Mouse (Mus musculus) bone marrow, adult 2 months (tissue): ENCODE data around the gene Rtel1. TPM values are rescaled to one million over a fixed set of nuclear protein-coding genes. Genes with fewer than 3 reads are reported as not detected.

Source experiments
- H3K27ac ChIP-seq: fragments of 200-500 bp; 2 replicates; pipeline ENCODE4 v1.5.1; 2012; ENCODE audit warnings: low read depth, mild to moderate bottlenecking, control low read depth, inconsistent platforms, low read length; ENCODE audit not compliant: control insufficient read depth, poor library complexity, insufficient read depth
- H3K4me1 ChIP-seq: fragments of 200-500 bp; 2 replicates; pipeline ENCODE4 v1.6.1; 2011; ENCODE audit warnings: low read length; ENCODE audit not compliant: control insufficient read depth, insufficient read depth
- H3K4me3 ChIP-seq: fragments of 200-500 bp; replicated peaks from 2 replicates; pipeline ENCODE3; 2011; ENCODE audit warnings: mild to moderate bottlenecking, low read depth, low read length, control low read depth; ENCODE audit not compliant: control insufficient read depth
- CTCF ChIP-seq: fragments of 200-500 bp; IDR thresholded peaks from 2 replicates; pipeline ENCODE4 v1.5.1; 2011; ENCODE audit warnings: low read length, control low read depth; ENCODE audit not compliant: control insufficient read depth, insufficient read depth
- POLR2A ChIP-seq: fragments of 200-500 bp; IDR thresholded peaks from 2 replicates; pipeline ENCODE4 v1.6.1; 2011; ENCODE audit warnings: low read depth, mild to moderate bottlenecking, control low read depth, low read length, borderline replicate concordance; ENCODE audit not compliant: control insufficient read depth
- WGBS: fragments of 180-500 bp; shearing (Covaris S2); methylation state at CpG from one replicate; pipeline ENCODE4 v1.1.7; 2018; 5-methylcytosine and 5-hydroxymethylcytosine counted together
- polyA plus RNA-seq: library from polyadenylated mRNA; stranded (reverse); fragments of >200 nt; gene quantifications from 2 replicates; pipeline ENCODE4 v1.2.4, GENCODE M21; 2011; ENCODE audit warnings: low replicate concordance; ENCODE audit not compliant: missing spikeins, insufficient read depth, insufficient read length

Gene Rtel1
- polyA plus RNA-seq, 1 experiment = 86.6 TPM

DNA sequence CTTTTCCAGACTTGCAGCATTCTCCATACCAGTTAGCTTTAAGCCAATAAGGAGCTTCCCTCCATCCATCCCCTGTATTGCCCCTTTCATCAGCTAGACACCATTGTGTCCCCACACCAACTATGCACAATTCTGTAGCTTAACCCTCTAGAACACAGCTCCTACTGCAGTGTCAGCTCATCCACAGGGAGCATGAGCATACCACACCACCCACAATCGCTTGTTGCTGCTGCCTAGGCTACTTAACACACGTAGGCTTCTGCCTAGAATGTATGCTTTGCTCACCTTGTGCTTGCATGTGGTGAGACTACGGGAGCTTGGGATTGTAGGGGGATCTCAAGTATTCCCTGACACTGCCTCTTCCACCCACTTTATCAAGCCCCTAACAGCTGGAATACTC lies 37.2 kb downstream of the Rtel1 start:
- Histone ChIP-seq H3K27ac (no peak overlapping the region), H3K4me3 (no peak overlapping the region), H3K4me1 (no peaks in the 10 kb centered on the region)
- TF ChIP-seq CTCF = no peak
- no peak for TF ChIP-seq POLR2A
- WGBS = 87% methylated on average over 3 of the region's 3 CpGs

DNA sequence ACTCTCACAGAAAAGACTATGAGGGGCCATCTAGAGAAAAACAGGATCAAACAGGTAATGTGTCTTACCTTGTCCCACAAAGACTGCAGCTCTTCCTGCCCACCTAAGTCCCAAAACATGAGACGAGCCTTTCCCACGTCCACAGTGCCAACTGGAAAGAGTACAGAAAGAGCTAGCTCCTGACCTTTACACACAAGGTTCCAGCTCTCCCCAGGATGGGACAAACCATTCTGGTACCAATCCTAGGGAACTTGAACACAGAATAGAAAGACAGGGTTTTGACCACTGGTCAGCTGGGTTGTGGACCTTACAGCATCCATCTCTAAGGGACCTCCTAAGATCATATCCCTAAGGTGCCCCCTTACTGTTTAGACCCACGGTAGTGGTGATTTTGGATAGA lies 44.4 kb downstream of the Rtel1 start:
- WGBS = 79% methylated on average over 3 of the region's 3 CpGs
- Histone ChIP-seq H3K4me3 (no peak overlapping the region), H3K27ac (no peak overlapping the region), H3K4me1 (no peaks in the 10 kb centered on the region; the same call in 1 of the 2 replicates)
- no peak for TF ChIP-seq POLR2A

DNA sequence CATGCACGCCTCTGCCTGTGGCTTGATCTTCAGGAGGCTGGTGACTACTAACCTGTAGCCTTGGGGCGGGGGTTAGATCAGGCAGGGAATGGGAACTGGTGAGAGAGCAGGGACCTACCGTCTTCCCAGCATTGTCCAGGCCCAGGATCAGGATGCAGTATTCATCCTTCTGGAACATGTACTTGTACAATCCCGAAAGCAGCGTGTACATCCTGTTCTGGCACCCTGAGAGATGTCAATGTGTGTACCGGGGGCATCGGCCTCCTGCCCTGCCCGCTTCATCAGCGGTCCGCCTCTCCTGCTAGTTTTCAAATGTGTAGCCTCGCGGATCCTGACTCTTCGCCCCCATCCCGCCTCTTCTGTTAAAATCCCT lies 44.9 kb downstream of the Rtel1 start:
- WGBS = 7% methylated on average over 14 of the region's 14 CpGs
- H3K27ac ChIP-seq = peak overlapping the region; percentile 89; the same call in 1 of the 2 replicates
- no peaks in the 10 kb centered on the region; the same call in 1 of the 2 replicates for H3K4me1 ChIP-seq
- peak overlapping the region; percentile 90 for H3K4me3 ChIP-seq
- TF ChIP-seq CTCF = no peak
- no peak for TF ChIP-seq POLR2A

DNA sequence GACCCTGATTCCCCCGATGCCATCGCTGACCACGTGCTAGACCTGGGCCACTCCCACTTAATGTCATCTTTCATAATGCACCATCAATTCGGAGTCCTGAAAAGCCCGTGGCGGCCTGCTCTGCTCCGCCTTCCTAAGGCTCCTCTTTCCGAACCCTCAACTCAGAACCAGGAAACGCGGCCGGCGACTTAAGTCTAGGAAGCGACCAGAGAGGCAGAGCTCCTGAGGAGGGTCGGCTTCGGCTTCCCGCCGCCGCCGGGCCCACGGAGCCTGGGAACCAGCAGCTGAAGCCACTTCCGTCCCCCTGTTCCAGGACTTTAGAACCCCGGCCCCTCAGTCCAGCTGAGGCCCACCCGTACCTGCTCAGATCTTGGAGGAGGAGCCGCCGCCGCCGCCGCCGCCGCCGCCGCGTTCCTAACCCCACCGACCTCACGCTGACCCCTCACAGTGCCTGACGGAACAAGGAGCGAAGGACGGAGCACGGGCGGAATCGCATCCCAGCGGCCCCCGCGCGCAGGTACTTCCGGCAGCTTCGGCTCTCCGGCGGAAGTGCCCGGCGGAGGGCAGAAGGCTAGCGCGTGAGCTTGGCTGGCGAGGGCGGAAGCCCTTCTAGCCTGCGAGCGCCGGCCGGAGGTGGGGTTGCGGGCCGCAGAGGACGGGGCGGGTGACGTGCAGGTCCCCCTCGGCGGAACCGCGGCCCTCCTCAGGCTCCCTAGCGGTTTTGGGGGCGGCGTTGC lies 45.5 kb downstream of the Rtel1 start, which contains the start of the genes Zgpat and Arfrp1:
Gene Zgpat, plus strand, starts transcription at position 69 of the 737 bp plus-strand sequence.
Gene Arfrp1, minus strand, starts transcription at position 545 of the 737 bp plus-strand sequence.
- Histone ChIP-seq H3K4me3 (peak within 1 kb of the TSS; percentile 90), H3K27ac (peak within 1 kb of the TSS; percentile 89), H3K4me1 (no peaks in the 10 kb centered on the region; the same call in 1 of the 2 replicates)
- under 1% methylated on average over 71 of the region's 71 CpGs for WGBS
- no peak for TF ChIP-seq CTCF
- TF ChIP-seq POLR2A = peak; percentile 65; the same call in 1 of the 2 replicates

DNA sequence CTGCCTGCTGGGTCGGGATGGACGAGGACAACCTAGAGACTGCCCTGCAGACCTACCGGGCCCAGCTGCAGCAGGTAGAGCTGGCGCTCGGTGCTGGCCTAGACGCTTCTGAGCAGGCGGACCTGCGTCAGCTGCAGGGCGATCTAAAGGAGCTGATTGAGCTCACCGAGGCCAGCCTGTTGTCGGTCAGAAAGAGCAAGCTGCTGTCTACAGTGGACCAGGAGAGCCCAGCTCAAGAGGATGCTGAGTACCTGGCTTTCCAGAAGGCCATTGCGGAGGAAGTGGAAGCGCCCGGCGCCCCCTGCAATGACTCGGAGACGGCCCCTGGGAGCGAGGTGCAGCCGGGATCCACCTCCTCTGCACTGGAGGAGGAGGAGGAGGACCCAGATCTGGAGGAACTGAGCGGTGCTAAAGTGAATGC lies 46.1 kb downstream of the Rtel1 start:
- Histone ChIP-seq H3K4me3 (peak overlapping the region; percentile 90), H3K4me1 (no peaks in the 10 kb centered on the region; the same call in 1 of the 2 replicates), H3K27ac (peak overlapping the region; percentile 89)
- TF ChIP-seq POLR2A = no peak
- TF ChIP-seq CTCF = no peak; the same call in 1 of the 2 replicates
- under 1% methylated on average over 20 of the region's 20 CpGs for WGBS

DNA sequence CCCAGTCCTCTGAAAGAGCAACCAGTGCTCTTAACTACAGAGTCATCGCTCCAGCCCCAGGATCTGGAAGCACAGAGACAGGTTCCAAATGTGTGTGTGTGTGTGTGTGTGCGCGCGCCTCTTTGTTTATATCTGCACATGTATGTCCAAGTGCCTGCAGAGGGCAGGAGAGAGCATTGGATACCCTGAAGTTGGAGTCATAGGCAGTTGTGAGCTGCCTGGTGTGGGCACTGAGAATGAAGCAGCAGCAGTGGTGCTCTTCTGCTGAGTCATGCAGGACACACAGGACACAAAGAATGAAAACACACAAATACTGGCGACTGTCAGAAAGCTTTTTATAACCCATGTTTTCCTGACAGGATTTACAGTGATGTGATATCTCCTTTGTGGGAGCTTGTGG lies 50.5 kb downstream of the Rtel1 start:
- no peak overlapping the region for H3K4me3 ChIP-seq
- no peak overlapping the region for H3K27ac ChIP-seq
- TF ChIP-seq POLR2A (no peak), CTCF (no peak)
- WGBS = 87% methylated on average over 5 of the region's 5 CpGs
- H3K4me1 ChIP-seq = no peaks in the 10 kb centered on the region; the same call in 1 of the 2 replicates

DNA sequence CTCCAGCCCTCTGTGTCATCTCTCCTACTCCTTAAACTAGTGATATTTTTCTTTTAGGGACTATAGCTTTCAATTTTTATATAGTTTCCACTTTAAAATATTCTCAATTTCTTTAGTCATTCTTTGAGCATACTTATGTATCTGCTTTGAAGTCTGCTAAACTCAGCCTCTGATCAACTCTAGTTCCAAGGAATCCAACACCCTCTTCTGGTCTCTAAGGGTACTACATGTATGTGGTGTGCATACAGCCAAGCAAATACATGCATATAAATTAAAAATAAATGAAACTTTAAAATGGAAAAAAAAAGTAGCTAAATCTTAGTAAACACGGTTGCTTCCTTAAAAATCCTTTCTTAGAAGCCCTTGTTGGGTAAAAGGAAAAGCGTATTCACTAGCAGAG lies 56.2 kb downstream of the Rtel1 start:
- TF ChIP-seq POLR2A (no peak), CTCF (no peak)
- Histone ChIP-seq H3K4me3 (no peak overlapping the region), H3K4me1 (no peaks in the 10 kb centered on the region; the same call in 1 of the 2 replicates), H3K27ac (no peak overlapping the region)
- WGBS = 79% methylated on average over 2 of the region's 2 CpGs

DNA sequence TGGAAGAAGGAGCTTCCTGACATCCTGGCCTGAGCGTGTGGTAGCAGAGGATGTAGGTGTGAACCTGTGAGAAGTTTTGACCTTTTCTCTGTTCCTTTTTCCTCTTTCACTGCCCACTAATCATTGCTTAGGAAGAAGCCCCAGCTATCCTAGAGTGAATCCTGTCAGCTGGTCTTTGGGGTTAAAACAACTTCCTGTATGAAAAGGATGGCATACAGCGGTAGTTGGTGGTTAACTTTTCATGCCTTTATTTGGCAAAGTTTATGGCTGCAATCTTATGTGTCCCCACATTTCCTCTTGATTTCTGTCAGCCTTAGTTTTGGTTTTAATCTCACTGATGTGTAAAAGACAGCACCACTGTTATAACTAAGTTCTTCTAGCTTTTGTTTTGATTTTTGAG lies 57.7 kb downstream of the Rtel1 start:
- Histone ChIP-seq H3K4me1 (no peaks in the 10 kb centered on the region; the same call in 1 of the 2 replicates), H3K4me3 (no peak overlapping the region), H3K27ac (peak overlapping the region; percentile 45; the same call in 1 of the 2 replicates)
- no peak for TF ChIP-seq POLR2A
- TF ChIP-seq CTCF = no peak
- 0% methylated on average over 2 of the region's 2 CpGs for WGBS

DNA sequence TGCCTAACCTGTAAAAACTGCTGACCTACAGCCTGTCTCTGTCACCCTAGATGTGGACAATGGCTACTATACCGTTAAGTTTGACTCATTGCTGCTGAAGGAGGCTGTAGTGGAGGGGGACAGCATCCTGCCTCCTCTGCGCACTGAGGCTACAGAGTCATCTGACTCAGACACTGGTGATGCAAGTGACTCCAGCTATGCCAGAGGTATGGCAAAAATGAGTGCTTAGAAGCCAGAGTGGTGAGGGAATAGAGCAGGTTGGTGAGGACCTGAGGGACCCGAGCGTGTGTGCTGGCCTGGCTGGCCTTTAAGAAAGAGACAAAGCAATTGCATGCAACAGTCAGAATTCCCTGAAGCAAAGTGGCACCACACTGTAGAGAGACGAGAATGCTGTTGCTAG lies 59.2 kb downstream of the Rtel1 start:
- WGBS = 87% methylated on average over 5 of the region's 5 CpGs
- Histone ChIP-seq H3K4me3 (no peak overlapping the region), H3K4me1 (no peaks in the 10 kb centered on the region; the same call in 1 of the 2 replicates), H3K27ac (no peak overlapping the region)
- TF ChIP-seq CTCF (no peak), POLR2A (no peak)
